Mouse (Mus musculus) ES-Bruce4 (cell line): Measurements from ENCODE around the gene Sema3g.

ENCODE experiments used
- CTCF ChIP-seq: IDR thresholded peaks from one replicate; pipeline ENCODE4 v1.8.1; 2011; ENCODE audit warnings: low read depth, low read length
- EP300 ChIP-seq: IDR thresholded peaks from 2 replicates; pipeline ENCODE4 v1.6.1; 2011; ENCODE audit warnings: low read depth, low read length; ENCODE audit not compliant: insufficient read depth

GRCm38 (mm10) chr14:31184195-31184594, 33.5 kb upstream of the Sema3g start:
- TF ChIP-seq CTCF (no peak), EP300 (no peak)
